Mouse (Mus musculus): ENCODE measurements around the gene Dennd4b.
"Not testable (repeated sequence)": the region's sequence is repeated elsewhere in the genome, so short reads cannot be mapped to it uniquely, and the experiment has no call there.

Gene Dennd4b

GRCm38 (mm10) chr3:90253174-90253573, 11.8 kb upstream of the Dennd4b start:
- not testable (repeated sequence) for DNase-seq (ENCODE audit: low spot score)

- DNase-seq (ENCODE audit: low spot score) = peak; percentile 93
Observed at GRCm38 (mm10) chr3:90253653-90254418, 11.1 kb upstream of the Dennd4b start, which contains the start of gene Crtc2. Gene Crtc2 (plus strand): TSS chr3:90254163.

- DNase-seq (ENCODE audit: low spot score) = no peak
Observed at GRCm38 (mm10) chr3:90254419-90255193, 10.4 kb upstream of the Dennd4b start.

GRCm38 (mm10) chr3:90255194-90255565, 9.8 kb upstream of the Dennd4b start:
- no peak for DNase-seq (ENCODE audit: low spot score)

- no peak for DNase-seq (ENCODE audit: low spot score)
Observed at GRCm38 (mm10) chr3:90255784-90256353, 9.1 kb upstream of the Dennd4b start.

- no peak for DNase-seq (ENCODE audit: low spot score)
Observed at GRCm38 (mm10) chr3:90256731-90257530, 8.1 kb upstream of the Dennd4b start.

- no peak for DNase-seq (ENCODE audit: low spot score)
Observed at GRCm38 (mm10) chr3:90258521-90258920, 6.5 kb upstream of the Dennd4b start.

GRCm38 (mm10) chr3:90263121-90263771, 1.7 kb upstream of the Dennd4b start:
- no peak for DNase-seq (ENCODE audit: low spot score)

- DNase-seq (ENCODE audit: low spot score) = no peak
Observed at GRCm38 (mm10) chr3:90264687-90265033, 325 bp upstream of the Dennd4b start.

GRCm38 (mm10) chr3:90265932-90266741, 1.2 kb downstream of the Dennd4b start:
- DNase-seq (ENCODE audit: low spot score) = no peak

GRCm38 (mm10) chr3:90266901-90267775, 2.2 kb downstream of the Dennd4b start:
- DNase-seq (ENCODE audit: low spot score) = no peak

GRCm38 (mm10) chr3:90268190-90268589, 3.2 kb downstream of the Dennd4b start:
- DNase-seq (ENCODE audit: low spot score) = no peak

GRCm38 (mm10) chr3:90268971-90269370, 4.0 kb downstream of the Dennd4b start:
- DNase-seq (ENCODE audit: low spot score) = no peak

GRCm38 (mm10) chr3:90270784-90271183, 5.8 kb downstream of the Dennd4b start:
- DNase-seq (ENCODE audit: low spot score) = no peak

GRCm38 (mm10) chr3:90272170-90272569, 7.2 kb downstream of the Dennd4b start:
- DNase-seq (ENCODE audit: low spot score) = no peak

GRCm38 (mm10) chr3:90273855-90274254, 8.9 kb downstream of the Dennd4b start:
- DNase-seq (ENCODE audit: low spot score) = no peak

- DNase-seq (ENCODE audit: low spot score) = no peak
Observed at GRCm38 (mm10) chr3:90275286-90275685, 10.3 kb downstream of the Dennd4b start.

- DNase-seq (ENCODE audit: low spot score) = no peak
Observed at GRCm38 (mm10) chr3:90276858-90277257, 11.9 kb downstream of the Dennd4b start.

- DNase-seq (ENCODE audit: low spot score) = no peak
Observed at GRCm38 (mm10) chr3:90277793-90278192, 12.8 kb downstream of the Dennd4b start.

GRCm38 (mm10) chr3:90278211-90278610, 13.2 kb downstream of the Dennd4b start:
- DNase-seq (ENCODE audit: low spot score) = no peak
